Mouse (Mus musculus): ENCODE data around the gene Afdn. TPM values are rescaled to one million over a fixed set of nuclear protein-coding genes. Genes with fewer than 3 reads are reported as not detected.

Gene Afdn
- 10 to 100 TPM; 18.3 to 30.2 TPM for total RNA-seq (2021)
- long read RNA-seq, experiment 1, partial matches to known transcripts: 5 of 15 reads
- long read RNA-seq, experiment 1, other reads (novel, unspliced or antisense): 10 of 15 reads
- long read RNA-seq, experiment 2, partial matches to known transcripts: 6 of 14 reads
- long read RNA-seq, experiment 2, other reads (novel, unspliced or antisense): 6 of 14 reads

DNA sequence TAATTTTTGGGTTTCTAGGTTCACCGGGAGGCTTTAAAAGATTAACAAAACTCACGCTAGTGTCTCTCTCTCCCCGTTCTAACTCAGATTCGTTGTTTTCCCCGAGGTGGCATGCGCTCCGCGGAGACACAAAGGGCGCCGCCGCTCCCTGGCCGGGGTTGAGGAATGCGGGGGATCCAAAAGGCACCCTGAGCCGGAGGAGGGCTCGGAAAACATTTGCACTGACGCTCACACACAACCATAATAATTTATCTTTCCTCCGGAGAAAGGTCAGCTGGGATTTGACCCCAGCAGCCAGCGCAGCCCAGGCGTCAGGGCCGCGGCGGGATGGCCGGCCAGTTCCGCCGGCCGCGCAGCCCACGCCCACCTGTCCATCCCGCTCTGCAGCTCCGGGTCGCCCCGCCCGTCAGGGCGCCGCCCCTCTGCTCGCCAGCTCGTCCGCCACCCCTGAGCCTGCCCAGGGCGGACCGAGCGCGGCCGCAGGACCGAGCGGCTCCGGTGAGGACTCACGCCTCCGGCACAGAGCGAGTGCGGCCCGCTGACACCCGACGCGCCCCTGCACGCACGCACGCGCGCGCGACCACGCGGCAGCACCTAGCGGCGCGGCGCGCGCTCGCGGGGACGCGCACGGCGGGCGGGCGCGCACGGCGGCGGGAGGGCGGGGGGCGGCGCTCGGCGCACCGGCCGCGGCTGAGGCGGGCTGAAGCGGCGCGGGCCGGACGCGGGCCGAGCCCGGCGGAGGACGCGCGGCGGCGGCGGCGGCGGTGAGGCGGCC is at the start of gene Afdn:
TSS of gene Afdn (plus strand) at position 687 of the 775 bp plus-strand sequence.
- peak; percentile 73 for DNase-seq (ENCODE audit: low spot score)

DNA sequence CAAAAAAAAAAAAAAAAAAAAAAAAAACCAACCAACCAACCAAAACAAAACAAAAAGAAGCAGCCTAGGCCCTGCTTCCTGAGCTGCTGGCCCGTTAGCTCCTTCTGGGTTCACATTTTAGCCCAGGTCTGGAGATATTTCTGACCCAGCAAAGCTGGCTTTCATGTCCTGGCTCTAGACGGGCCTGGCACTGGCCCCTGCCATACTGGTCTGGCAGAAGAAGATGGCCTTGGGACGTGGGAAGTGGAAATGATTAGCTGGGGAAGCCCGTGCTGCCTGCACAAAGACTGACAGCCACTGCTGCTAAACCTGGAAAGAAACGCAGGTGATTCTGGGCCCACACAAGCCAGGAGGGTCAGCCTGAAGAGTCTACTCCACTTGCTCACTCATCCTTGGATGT is 49.2 kb upstream of the Afdn start:
- DNase-seq (ENCODE audit: low spot score): peak; percentile 42

DNA sequence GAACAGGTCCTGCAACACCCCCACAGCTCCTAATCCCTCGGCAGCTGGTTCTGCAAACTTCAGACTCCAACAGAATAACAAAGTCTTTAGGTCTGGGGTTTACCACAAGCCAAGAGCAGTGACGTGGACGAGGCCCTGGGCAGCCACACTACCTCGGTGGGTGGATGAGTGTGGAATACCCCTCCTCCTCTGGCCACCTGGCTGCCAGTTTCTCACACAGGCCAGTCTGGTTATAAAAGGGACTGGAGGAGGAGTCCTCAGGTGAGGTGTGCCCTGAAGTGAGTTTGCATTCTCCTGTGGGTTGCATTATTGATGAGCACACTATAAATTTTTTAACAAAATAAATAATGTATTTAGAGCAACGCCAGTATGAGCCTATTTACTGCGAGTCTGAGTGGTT is 48.2 kb upstream of the Afdn start:
- no peak for DNase-seq (ENCODE audit: low spot score)

DNA sequence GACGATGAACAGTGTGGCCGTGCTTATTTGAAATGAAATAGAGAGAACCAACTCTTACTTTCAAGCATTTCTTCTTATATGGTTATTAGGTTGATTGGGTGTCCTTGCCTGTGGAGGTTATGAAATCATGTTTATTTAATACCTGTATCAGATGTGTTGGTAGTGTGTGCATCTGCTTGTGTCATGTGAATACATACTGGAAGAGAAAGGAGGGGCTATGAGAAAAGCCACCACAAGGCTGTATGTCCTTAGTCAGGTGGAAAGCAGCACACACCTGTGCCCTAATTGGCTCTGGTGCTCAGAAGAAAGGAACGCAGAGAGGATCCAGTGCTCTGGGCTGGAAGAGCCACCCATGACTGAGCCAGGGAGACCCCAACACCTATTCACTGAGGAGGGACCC is 47.8 kb upstream of the Afdn start:
- DNase-seq (ENCODE audit: low spot score): no peak

DNA sequence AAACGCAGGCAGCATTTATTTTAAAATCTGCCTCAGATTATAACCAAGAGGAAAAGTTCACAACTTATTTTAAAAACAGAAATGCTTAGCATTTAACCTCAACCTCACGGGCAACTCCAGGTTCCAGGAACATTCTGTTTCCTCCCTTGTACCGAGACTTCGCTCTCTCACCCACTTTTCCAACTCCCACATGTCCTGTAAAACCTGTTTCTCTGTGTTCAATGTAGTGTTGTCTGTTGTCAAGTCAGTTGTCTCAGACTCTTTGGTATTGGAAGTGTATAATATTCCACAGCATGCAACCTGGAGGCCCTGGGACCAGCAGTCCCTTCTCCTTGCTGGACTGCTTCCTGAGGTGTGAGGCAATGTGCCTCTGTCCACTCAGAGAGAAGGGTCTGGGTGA is 46.2 kb upstream of the Afdn start:
- no peak for DNase-seq (ENCODE audit: low spot score)

DNA sequence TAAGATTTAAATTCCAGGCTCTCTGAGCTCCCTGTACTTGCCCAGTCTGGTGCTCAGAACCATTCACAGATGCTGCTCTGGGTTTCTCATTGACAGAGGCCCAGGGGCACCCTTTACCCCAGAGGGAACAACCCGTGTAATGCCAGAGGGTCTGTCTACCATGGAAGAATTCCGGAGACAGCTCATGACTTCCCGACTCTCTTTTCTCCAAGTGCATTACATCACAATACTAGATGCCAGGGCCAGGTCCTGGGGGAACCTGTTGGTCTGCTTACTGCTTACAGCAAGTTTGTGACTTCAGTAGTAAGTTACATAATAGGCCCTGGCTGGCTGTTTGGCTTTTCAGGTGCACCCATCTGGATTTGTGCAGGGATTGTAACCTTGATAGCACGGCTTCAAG is 45.7 kb upstream of the Afdn start:
- no peak for DNase-seq (ENCODE audit: low spot score)

DNA sequence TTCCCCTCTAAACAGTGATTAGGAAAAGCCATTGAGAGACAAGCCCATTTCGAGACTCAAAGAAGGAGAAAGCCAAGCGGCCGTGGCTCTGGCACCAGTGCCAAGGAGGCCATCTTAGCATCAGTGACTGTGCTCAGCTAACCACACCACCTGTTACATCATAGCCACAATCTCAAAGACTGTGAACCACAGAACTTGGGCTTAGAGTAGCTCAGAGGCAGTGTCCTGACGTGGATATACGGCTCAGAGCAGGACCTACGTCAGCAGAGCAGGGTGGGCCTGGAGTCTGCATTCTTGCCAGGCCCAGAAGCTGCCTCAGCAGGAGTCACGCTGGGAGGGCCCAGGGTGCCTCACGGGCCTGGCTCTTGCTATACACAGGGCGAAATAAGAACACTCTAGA is 44.8 kb upstream of the Afdn start:
- no peak for DNase-seq (ENCODE audit: low spot score)

DNA sequence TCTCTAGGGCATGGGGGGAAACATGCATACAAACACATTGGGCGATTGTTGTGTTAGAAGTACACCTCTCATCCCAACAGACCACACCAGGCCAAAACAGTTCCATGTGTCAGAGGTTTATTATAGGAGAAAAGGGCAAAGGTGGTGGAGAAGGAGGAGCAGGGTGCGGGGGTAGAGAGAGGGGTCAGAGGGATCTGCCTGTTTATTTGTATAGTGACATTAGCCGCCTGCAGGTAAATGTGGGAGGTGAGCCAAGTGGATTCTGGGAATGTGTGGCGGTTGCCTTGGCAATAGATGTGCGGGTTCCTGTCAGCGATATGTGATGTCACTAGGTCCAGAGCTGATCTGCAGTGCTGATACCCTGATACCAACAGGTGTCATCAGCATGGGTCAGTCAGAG is 44.0 kb upstream of the Afdn start:
- no peak for DNase-seq (ENCODE audit: low spot score)

DNA sequence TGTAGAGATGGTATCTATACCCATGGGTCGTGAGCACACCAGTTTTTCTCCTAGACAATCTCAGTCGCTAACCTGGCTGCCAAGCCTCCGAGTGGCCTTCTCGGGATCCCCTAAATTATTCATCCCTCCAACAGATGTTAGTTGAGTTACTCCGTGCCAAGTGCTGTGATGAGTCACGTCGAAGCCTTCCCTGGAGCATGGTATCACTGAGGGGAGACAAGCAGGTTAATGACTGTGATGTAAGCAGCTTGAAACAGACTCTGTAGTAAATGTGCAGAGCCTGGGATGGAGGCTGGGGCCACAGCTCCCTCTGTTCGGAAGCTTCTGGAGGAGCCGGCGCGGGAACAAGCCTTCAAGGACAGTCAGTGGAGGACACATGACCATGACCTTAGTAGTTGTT is 42.9 kb upstream of the Afdn start:
- no peak for DNase-seq (ENCODE audit: low spot score)

DNA sequence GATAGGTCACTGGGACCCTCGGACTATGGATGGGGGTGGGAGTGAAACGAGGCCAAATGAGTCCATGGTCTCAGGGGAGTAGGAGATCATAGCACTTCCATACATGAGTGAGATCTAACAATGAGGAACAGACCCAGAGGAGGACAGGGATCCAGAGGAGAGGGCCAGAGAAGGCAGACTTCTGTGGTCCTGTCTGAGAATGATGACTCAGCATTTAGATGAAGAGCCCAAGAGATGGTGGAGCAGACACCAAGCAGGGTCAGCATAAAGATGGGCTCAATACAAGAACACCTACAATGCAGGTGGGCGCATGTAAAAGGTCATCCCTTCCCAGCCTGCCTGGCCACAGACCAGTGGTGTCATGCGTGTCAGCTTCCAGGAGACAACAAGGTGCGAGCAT is 40.2 kb upstream of the Afdn start:
- no peak for DNase-seq (ENCODE audit: low spot score)

DNA sequence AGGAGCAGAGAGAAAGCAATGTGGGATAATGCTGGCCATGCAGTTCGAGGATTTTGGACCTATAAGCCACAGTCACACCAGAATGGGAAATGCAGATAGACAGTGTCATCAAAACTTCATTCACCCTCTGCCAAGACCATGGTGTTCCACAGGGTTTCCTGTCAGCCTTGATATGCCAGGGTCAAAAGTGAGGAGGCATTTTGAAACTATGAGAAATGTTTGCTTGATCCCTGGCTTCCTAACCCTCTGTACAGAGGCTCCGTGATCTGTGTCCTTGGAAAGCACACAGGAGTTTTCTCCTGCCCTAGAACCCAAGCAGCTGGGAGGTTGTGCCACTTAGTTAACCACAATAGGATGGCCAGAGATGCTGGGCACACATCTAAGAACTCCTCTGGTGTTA is 39.0 kb upstream of the Afdn start:
- DNase-seq (ENCODE audit: low spot score): no peak

DNA sequence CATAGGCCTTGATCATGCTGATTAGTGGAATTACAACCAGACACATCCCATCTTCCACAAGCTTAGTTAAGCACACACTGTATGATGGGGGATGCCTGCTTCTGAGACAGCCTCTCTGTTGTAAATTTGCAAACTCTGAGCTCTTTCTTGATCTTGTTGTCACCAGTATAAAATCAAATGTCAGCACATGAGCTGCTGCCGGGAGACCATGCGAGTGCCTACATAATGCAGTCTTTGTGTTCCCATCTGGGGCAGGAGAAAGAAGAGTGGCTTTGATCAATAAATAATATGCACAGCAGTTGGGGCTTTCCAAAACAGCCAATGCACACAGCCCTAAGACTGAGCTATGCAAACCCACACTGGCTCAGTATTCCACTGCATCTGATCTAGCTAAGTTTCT is 37.9 kb upstream of the Afdn start:
- DNase-seq (ENCODE audit: low spot score): no peak

DNA sequence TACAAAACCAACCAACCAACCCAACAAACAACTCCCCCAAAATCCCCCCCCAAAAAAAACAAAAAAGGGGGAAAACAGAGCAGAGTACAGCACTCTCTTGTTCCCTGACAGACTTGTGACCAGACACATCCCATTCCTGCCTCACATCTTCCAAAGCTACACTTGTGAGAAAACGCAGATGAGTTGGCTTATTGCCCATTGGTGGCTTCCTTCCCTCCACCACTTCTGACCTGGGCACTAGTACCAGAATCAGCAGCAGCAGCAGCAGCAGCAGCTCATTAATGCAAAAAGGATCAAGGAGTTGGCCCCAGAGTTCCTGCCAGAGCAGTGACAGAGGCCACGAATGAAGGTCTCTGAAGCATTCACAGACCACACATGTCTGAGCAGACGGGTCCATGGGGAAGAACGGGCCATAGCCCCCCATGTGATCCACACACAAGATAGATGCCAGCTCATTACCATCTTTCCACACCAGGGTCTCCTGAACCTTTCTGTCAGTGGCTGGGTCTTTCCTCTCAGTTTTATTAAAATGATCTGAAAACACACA is 35.3 kb upstream of the Afdn start:
- no peak for DNase-seq (ENCODE audit: low spot score)

DNA sequence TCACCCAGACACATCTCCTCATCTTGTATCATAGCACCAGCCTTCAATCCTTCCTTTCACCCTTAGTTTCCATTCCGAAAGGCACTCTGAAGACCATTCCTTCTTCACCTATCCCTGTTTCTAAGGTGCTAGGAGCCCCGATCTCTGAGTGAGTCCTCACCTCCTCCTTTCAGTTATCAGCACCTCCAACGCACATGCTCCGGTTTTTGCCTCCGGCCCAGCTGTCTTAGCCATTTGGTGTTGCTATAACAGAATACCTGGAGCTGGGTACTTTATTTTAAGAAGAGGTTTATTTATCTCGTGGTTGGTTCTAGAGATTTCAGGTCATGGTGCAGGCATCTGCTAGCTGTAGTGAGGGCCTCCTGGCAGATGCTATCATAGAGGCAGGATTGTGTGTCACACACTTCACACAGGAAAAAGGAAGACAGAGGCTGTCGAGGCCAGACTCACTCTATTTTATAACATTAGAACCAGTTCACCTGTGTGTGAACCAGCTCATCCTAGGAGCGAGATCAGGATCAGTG is 33.4 kb upstream of the Afdn start:
- no peak for DNase-seq (ENCODE audit: low spot score)

DNA sequence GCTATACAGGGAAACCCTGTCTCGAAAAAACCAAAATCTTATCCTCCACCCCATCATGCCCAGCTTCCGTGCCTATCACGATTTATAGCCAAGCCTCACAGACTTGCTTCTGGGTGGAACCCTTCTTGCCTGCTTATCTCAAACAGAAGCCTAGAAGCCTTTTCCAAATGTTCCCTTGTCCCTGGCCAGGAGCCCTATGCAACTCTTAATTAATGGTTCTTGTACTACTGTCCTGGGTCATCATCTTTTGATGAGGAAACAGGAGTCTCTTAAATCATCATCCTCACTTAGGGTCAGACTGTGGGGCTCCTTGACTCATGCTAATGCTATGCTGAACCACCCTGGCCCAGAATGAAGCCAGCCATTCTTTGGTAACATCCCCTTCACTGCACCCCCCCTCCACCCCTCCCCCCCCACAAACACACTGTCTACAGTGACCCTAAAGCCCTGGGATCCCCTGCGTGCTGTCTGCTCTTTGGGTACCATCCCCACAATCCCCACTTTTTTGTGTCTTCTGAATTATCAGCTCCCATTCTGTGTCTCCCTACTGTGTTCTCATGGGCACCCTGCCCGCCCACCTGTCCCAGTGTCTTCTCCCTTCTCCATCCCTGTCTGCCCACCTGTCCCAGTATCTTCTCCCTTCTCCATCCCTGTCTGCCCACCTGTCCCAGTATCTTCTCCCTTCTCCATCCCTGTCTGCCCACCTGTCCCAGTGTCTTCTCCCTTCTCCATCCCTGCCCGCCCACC is 29.2 kb upstream of the Afdn start:
- no peak for DNase-seq (ENCODE audit: low spot score)

DNA sequence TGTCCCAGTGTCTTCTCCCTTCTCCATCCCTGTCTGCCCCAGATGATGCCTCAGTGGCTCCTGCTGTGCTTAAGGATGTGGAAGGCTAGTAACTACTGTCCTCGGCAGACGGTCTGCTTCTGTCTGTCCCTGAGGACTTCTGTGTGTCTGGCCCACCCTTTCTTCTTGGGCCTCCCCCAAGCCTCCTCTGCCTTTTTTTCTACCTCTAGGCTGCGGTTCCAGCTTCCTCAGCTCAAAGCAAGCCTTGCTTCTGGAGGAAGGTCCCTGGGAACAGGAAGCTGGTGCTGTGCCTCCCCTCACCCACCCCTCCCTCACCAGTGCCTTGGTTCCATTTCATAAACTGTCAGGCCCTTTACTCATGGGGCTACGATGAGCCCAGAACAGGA is 28.6 kb upstream of the Afdn start:
- no peak for DNase-seq (ENCODE audit: low spot score)

DNA sequence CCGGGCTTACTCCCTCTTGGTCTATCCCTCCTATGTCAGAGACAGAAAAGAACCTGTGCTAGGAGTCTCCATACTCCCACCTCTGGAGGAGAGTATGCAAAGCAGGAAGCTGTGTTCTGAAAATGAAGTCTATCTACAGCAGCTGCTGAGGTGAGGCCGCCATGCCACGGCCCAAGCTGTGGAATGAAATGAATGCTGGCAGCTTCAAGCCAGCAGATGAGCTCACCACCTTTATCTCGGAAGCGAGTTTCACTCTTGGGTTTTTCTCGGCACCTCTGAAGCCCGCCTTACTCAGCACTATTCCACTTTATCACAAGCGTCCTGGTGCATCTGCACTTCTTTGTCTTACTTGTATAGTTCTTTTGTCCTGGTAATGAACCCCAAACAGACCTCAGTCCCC is 27.7 kb upstream of the Afdn start:
- no peak for DNase-seq (ENCODE audit: low spot score)

DNA sequence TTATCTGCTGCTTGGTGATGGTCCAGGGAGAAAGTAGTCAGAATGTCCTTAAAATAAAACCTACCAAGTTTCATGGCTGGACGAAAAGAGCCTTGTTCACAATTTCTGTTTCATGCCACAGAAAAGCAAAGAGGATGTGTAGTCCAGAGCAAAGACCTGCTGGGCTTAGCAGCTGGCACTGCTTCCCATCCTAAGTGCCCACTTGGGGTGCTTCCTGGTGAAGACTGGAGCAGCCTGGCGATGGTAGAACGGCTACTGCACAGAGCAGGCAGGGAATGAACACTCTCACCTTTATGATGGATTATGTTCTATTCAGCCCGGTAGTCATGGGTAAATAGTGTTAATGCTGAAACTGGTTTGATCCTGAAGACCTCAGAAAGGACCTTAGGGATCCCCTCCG is 26.4 kb upstream of the Afdn start:
- DNase-seq (ENCODE audit: low spot score): no peak

DNA sequence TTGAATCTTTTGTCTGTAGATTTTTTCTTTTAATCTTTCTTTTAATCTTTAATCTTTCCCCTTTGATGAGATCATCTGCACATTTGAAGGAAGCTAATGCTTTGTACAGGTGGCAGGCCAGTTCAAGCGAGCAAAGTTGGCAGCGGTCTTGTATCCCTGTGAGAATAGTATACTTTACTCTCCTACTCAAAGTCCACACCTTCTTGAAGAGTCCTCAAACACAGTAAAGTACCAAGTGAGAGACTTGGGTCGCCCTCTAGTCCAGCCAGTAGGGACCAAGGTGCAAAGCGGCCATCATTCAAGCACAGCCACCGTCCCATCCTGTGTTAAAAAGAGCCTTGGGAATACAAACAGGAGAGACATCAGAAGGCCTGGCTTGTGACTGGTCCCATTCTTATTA is 25.3 kb upstream of the Afdn start:
- DNase-seq (ENCODE audit: low spot score): no peak

DNA sequence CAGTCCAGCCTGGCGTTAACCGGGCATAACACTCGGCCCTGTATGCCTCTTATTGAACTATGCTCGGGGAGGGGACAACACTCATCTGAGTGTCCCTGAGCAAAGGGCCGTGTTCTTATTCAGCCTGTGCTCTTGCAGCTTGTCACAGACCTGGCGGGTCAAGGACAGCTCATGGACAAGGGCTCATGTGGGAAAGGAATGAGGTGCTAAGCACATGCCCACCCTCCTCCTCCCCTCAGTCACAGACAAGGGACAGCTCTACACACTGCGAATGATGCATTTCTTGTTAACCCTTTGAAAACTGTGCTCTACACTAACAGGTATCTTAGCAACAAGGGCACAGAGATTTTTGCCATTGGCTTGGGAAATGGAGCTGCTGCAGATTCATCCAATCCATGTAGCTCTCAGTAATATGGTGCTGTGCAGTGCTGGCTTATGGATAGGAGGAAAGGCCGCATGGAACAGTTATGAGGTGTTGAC is 24.5 kb upstream of the Afdn start:
- DNase-seq (ENCODE audit: low spot score): no peak

DNA sequence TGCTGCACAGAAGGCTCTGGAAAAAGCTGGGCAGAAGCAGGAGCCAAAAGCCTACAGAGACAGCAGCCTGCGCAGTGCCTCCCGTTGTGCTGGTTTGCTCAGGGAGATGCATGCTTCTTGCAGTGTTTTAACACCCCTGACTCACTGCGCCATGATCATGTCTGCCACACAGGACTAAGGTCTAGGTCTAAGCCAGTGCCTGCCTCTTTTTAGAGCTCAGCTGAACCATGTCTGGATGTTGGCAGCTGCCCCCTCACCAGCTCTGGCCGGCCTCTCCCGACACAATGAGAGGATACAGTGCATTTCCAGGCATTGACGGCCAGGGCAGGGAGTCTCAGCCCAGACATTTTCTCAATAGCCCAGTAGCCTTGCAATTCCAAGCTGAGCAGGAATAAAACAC is 23.0 kb upstream of the Afdn start:
- DNase-seq (ENCODE audit: low spot score): no peak

DNA sequence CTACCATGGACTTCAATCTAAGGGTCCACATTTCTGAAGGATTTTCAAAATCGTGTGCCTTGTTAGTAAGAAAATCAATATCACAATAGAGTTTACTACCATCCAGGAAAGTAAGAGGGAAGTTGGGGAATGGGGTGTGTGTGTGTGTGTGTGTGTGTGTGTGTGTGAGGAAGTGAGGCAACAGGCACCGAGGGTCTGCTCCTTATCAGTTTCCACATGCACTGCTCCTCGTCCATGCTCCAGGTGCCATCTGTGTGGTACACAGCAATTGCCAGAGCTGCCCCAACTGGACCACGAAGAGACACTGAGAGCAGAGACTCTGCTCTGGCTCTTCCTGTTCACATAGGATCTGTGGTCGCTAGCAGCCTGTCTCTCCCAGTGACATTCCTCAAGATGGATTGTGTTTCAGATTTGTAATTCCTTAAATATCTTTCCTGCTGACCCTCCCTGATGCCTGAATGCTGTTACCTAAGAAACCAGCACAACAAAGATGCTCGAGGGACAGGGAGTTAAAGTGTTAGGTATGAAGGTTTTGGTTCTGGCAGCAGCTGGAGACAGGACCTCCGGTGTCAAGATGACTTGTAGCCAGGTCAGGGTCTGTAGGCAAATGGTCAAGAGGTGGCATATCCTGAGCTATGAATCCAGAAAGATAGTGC is 22.1 kb upstream of the Afdn start:
- no peak for DNase-seq (ENCODE audit: low spot score)

Measured in gastrocnemius, adult 18-20 months (tissue).